Mouse (Mus musculus): ENCODE data around the gene Cln3.

- TF ChIP-seq CTCF (IDR thresholded peaks at IDR 0.05; ENCODE audit: low read depth, low read length) (no peak), POLR2A (IDR thresholded peaks at IDR 0.05; ENCODE audit: insufficient read depth, low read length) (no peak), EP300 (IDR thresholded peaks at IDR 0.05; ENCODE audit: insufficient read depth, low read depth, low read length) (no peak)
Measured at GRCm38 (mm10) chr7:126602650-126603049, 17.0 kb upstream of the Cln3 start.
